Mouse (Mus musculus) G1E (cell line): ENCODE data around the gene Ermp1. TPM values are rescaled to one million over a fixed set of nuclear protein-coding genes. Genes with fewer than 3 reads are reported as not detected.
A peak's percentile ranks its signal among the peaks of the same experiment; 100 is the strongest.

Experiments
- ATAC-seq: 2 replicates; pipeline ENCODE4 v1.8.0; 2016; ENCODE audit warnings: mild to moderate bottlenecking; ENCODE audit not compliant: insufficient number of reproducible peaks, poor library complexity, low FRiP score, severe bottlenecking; ENCODE audit errors: extremely low read depth
- DNase-seq: peaks from one replicate; pipeline ENCODE4 v3.0.0; 2012; ENCODE audit warnings: low spot score
- H3K27me3 ChIP-seq: 2 replicates; pipeline ENCODE4 v1.6.1; 2012; ENCODE audit warnings: mild to moderate bottlenecking, low read length, inconsistent platforms; ENCODE audit not compliant: insufficient read depth
- H3K36me3 ChIP-seq: replicated peaks from 2 replicates; pipeline ENCODE3; 2012; ENCODE audit warnings: mild to moderate bottlenecking, inconsistent platforms
- H3K4me1 ChIP-seq: 2 replicates; pipeline ENCODE4 v1.6.1; 2012; ENCODE audit warnings: low read depth, low read length, inconsistent platforms, mixed read lengths; ENCODE audit not compliant: insufficient read depth
- H3K4me3 ChIP-seq: 2 replicates; pipeline ENCODE4 v1.5.1; 2012; ENCODE audit warnings: low read depth, mild to moderate bottlenecking, inconsistent platforms, low read length, moderate library complexity, mixed read lengths
- H3K9me3 ChIP-seq: replicated peaks from 2 replicates; pipeline ENCODE4 v1.6.1; 2012; ENCODE audit warnings: inconsistent platforms
- CTCF ChIP-seq: IDR thresholded peaks from 2 replicates; pipeline ENCODE4 v1.5.1; 2012; ENCODE audit warnings: low read depth, low read length, inconsistent platforms, mixed read lengths
- GATA1 ChIP-seq: IDR thresholded peaks from 2 replicates; pipeline ENCODE4 v1.6.1; 2012; ENCODE audit warnings: borderline replicate concordance, low read length, inconsistent platforms, mixed read lengths
- GATA2 ChIP-seq: IDR thresholded peaks from 2 replicates; pipeline ENCODE4 v1.6.1; 2012; ENCODE audit warnings: low read depth, low read length, inconsistent platforms, borderline replicate concordance
- POLR2AphosphoS5 ChIP-seq: IDR thresholded peaks from 2 replicates; pipeline ENCODE4 v1.6.1; 2012; ENCODE audit warnings: low read depth, low read length, inconsistent platforms; ENCODE audit not compliant: insufficient replicate concordance
- TAL1 ChIP-seq: conservative IDR thresholded peaks from 2 replicates; pipeline ENCODE4 v1.6.1; 2012; ENCODE audit warnings: low read depth, low read length, inconsistent platforms, mixed read lengths
- polyA plus RNA-seq: library from polyadenylated mRNA; stranded (reverse); fragments of >175 nt; gene quantifications from 2 replicates; pipeline ENCODE4 v1.2.3, GENCODE M21; 2012
- total RNA-seq, 2 experiments: library from RNA; stranded (forward) in 1 of 2; stranded (reverse) in 1 of 2; fragments of 200-1000 nt in 1 of 2; fragments of >200 nt in 1 of 2; fragmentation: Nextera tagmentation in 1 of 2; gene quantifications; 2 replicates each; pipeline ENCODE4 v1.2.3; 2014 to 2017

Gene Ermp1
- total and polyA plus RNA-seq, 3 experiments = 11.4 to 22.6 (median 19.3) TPM

DNA sequence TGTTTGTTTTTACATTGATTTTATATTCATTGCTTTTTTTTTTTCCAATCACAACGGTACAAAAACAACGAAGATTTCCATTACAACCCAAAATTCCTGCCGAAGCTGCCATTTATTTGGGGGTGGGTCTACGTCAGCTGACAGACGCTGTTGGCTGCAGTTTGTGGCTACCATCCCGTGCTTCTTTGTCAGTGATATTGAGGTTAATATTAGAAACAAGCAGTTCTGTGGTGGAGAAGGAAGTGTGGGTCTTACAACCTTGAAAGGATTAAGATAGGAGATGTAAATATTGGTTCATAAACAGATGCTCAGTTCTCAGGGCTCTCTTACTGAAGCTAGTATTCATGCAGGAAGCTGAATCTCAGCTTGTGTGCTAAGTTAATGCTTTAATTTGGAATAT lies 64.5 kb downstream of the Ermp1 start:
- no peaks in the 10 kb centered on the region for H3K27me3 ChIP-seq
- TF ChIP-seq POLR2AphosphoS5 (no peak), CTCF (no peak), GATA2 (no peak), TAL1 (no peak), GATA1 (no peak)

DNA sequence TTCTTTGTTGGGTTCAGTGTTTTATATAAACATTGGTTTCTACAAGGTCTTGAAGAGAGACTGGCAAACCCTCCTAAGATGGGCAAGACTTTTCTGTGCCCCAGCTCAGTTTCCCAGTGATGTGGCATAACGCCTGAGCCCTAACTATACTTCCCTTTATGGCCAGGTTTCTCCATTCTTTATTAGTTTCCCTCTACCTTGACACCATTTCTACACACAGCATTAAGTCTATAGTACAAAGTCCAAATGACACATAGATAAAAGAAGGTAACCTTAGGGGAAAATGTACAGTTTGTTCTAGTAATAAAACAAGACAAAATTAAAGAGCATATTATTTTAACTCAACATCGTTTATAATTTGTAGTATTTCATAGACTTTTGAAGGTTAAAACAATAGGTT lies 65.8 kb downstream of the Ermp1 start:
- peaks cover 61% of the 10 kb centered on the region for H3K36me3 ChIP-seq
- H3K27me3 ChIP-seq = no peaks in the 10 kb centered on the region
- ATAC-seq (no peak), DNase-seq (no peak)
- no peaks in the 10 kb centered on the region for H3K9me3 ChIP-seq
- TF ChIP-seq POLR2AphosphoS5 (no peak), GATA2 (no peak), CTCF (no peak), GATA1 (no peak), TAL1 (no peak)
- H3K4me3 ChIP-seq = no peak overlapping the region
- H3K4me1 ChIP-seq = no peaks in the 10 kb centered on the region

More for the DNA sequence above, 64.5 kb downstream of the Ermp1 start:
- no peak for DNase-seq
- no peak for ATAC-seq
- H3K4me1 ChIP-seq = no peaks in the 10 kb centered on the region
- H3K9me3 ChIP-seq = no peaks in the 10 kb centered on the region
- peaks cover 64% of the 10 kb centered on the region for H3K36me3 ChIP-seq
- no peak overlapping the region for H3K4me3 ChIP-seq

DNA sequence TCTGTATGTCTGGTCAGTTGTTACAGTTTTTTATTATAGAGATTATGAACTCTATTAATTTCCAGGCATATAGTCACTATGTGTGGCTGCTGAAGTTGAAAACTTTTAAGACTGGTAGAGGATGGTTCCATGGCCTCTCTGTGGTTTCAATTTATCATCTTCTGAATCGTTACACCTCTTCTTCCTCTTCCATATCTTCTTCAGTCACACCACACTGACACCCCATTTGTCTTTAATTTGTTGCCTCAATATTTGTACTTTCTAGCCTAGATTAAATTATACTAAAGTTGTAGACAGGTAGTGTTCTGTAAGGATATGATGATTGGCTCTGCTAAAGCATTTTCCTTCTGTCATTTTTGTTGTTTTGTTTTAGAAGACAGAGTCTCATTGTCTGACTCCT lies 81.7 kb downstream of the Ermp1 start:
- ATAC-seq (no peak), DNase-seq (no peak)
- H3K36me3 ChIP-seq = peaks cover 50% of the 10 kb centered on the region
- H3K4me3 ChIP-seq = no peak overlapping the region
- TF ChIP-seq GATA1 = no peak
- TF ChIP-seq TAL1 = no peak
- no peak for TF ChIP-seq CTCF
- TF ChIP-seq POLR2AphosphoS5 = no peak
- no peak for TF ChIP-seq GATA2
- no peaks in the 10 kb centered on the region for H3K27me3 ChIP-seq
- H3K4me1 ChIP-seq = peaks cover 21% of the 10 kb centered on the region
- no peaks in the 10 kb centered on the region for H3K9me3 ChIP-seq

DNA sequence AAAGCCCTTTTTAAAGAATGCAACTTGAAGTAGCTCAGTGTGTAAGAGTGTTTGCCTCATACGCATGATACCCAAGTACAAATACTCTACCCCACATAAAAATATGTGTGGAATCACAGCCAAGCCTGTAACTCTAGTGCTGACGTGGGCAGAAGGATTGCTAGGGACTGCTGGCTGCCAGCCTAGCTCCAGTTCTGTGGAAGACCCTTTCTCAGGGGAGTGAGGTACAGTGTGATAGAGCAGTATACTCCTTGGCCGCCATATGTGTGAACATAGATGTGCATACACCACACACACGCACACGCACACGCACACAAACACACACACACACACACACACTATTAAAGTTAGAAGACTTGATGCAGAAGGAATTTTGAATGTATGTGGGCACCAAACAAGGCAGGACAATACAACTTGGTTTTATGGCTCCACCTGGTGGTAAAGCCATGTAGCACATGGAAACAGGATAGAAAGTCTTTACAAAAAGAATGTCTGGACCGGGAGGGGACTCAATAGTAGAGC lies 84.9 kb downstream of the Ermp1 start:
- no peak overlapping the region for H3K4me3 ChIP-seq
- peaks cover 40% of the 10 kb centered on the region for H3K36me3 ChIP-seq
- peaks cover 23% of the 10 kb centered on the region for H3K4me1 ChIP-seq
- DNase-seq (peak; percentile 6), ATAC-seq (no peak)
- no peaks in the 10 kb centered on the region for H3K9me3 ChIP-seq
- TF ChIP-seq GATA1 = no peak
- TF ChIP-seq CTCF = peak; percentile 77
- no peaks in the 10 kb centered on the region for H3K27me3 ChIP-seq

DNA sequence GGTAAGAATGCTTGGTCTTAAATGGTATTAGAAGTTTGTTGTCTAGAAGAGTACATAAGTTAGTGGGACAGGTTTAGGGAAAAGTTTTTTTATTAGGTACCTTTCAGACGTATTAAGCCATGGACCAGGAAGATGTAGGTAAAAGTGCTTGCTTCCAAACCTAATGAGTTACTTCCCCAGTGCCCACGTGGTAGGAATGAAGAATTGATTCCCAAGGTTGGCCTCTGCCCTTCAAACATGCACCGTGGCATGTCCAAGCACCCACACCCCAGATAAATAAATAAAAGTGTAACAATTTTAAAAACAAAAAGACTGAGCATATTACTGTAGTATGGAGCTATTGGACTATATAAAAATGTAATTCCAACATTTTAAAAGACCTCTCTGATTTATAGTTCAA lies 85.6 kb downstream of the Ermp1 start:
- DNase-seq = no peak

DNA sequence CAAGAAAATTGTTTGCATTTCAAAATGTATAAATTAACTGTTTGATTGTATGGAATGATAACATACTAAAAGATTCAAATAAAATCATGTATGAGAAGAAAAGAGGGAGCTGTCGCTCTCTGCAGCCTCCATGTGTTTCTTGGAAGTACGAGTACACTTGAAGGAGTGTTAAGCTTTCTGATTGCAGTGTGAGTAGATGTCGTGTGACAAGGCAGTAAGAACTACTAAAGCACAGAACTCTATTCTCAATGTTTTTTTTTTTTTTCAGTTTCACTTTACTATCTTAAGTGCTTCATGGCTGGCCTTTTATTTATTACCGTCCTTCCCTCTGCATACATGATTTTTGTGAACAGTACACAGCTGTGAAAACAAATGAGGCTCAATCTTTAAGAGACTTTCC lies 86.0 kb downstream of the Ermp1 start:
- Histone ChIP-seq H3K4me1 (peaks cover 26% of the 10 kb centered on the region), H3K27me3 (no peaks in the 10 kb centered on the region), H3K9me3 (no peaks in the 10 kb centered on the region), H3K36me3 (peaks cover 34% of the 10 kb centered on the region), H3K4me3 (no peak overlapping the region)
- no peak for DNase-seq
- ATAC-seq = no peak
- TF ChIP-seq GATA2 = no peak
- TF ChIP-seq POLR2AphosphoS5 = no peak
- no peak for TF ChIP-seq CTCF
- no peak for TF ChIP-seq TAL1
- TF ChIP-seq GATA1 = no peak

More for the DNA sequence above, 85.6 kb downstream of the Ermp1 start:
- Histone ChIP-seq H3K9me3 (no peaks in the 10 kb centered on the region), H3K27me3 (no peaks in the 10 kb centered on the region), H3K4me1 (peaks cover 24% of the 10 kb centered on the region), H3K36me3 (peaks cover 36% of the 10 kb centered on the region), H3K4me3 (no peak overlapping the region)
- TF ChIP-seq TAL1 = no peak
- no peak for TF ChIP-seq POLR2AphosphoS5
- TF ChIP-seq GATA1 = no peak
- TF ChIP-seq GATA2 = no peak
- TF ChIP-seq CTCF = no peak
- no peak for ATAC-seq

Other genes starting within 250 kb of the Ermp1 start
- 2.0 and 2.5 TPM in 2 replicates for gene Pdcd1lg2, start 237.5 kb downstream of the Ermp1 start, total RNA-seq (2014; fragmentation: Nextera tagmentation)
- 8.8 and 10.5 TPM in 2 replicates for gene Pdcd1lg2, start 237.5 kb downstream of the Ermp1 start, total RNA-seq (2017)
- 0.10 and 0.16 TPM in 2 replicates for gene Pdcd1lg2, start 237.5 kb downstream of the Ermp1 start, polyA plus RNA-seq
- 45.0 and 59.1 TPM in 2 replicates for gene Ric1, start 126.1 kb downstream of the Ermp1 start, total RNA-seq (2014; fragmentation: Nextera tagmentation)
- 50.5 and 50.7 TPM in 2 replicates for gene Ric1, start 126.1 kb downstream of the Ermp1 start, total RNA-seq (2017)
- gene Ric1, start 126.1 kb downstream of the Ermp1 start, polyA plus RNA-seq = 10.8 and 13.5 TPM in 2 replicates
- not detected in 2 replicates for gene Mlana, start 49.4 kb upstream of the Ermp1 start, total RNA-seq (2014; fragmentation: Nextera tagmentation)
- gene Mlana, start 49.4 kb upstream of the Ermp1 start, total RNA-seq (2017) = 0.46 TPM in 1 of 2 replicates, not detected in the other
- not detected in 2 replicates for gene Mlana, start 49.4 kb upstream of the Ermp1 start, polyA plus RNA-seq
- gene 9930021J03Rik, start 157.6 kb upstream of the Ermp1 start, total RNA-seq (2014; fragmentation: Nextera tagmentation) = 47.5 TPM in 2 replicates
- 13.0 and 15.1 TPM in 2 replicates for gene 9930021J03Rik, start 157.6 kb upstream of the Ermp1 start, total RNA-seq (2017)
- gene 9930021J03Rik, start 157.6 kb upstream of the Ermp1 start, polyA plus RNA-seq = 1.7 and 2.1 TPM in 2 replicates
- 13.8 and 17.2 TPM in 2 replicates for gene Ranbp6, start 164.6 kb upstream of the Ermp1 start, total RNA-seq (2014; fragmentation: Nextera tagmentation)
- 28.2 and 30.2 TPM in 2 replicates for gene Ranbp6, start 164.6 kb upstream of the Ermp1 start, total RNA-seq (2017)
- gene Ranbp6, start 164.6 kb upstream of the Ermp1 start, polyA plus RNA-seq = 0.84 and 1.9 TPM in 2 replicates